Mouse (Mus musculus) hindbrain, embryonic 11.5 days (tissue): ENCODE results near the gene Trex2. TPM values are rescaled to one million over a fixed set of nuclear protein-coding genes. Genes with fewer than 3 reads are reported as not detected.

Experiments
- ATAC-seq: fragments of 200-750 bp; cut with Nextera tagmentation; 2 replicates; pipeline ENCODE4 v1.8.0; 2017; ENCODE audit warnings: mild to moderate bottlenecking, moderate TSS enrichment, moderate library complexity; ENCODE audit not compliant: low FRiP score
- DNase-seq: peaks from one replicate; pipeline ENCODE4 v3.0.0-alpha.2; 2015; ENCODE audit warnings: low spot score
- H3K27ac ChIP-seq: fragments of 300-500 bp; sonication (generic); 2 replicates; pipeline ENCODE4 v1.5.1; 2014; ENCODE audit warnings: mild to moderate bottlenecking, low read depth, low read length
- H3K27me3 ChIP-seq: fragments of 300-500 bp; sonication (generic); 2 replicates; pipeline ENCODE4 v1.6.1; 2014; ENCODE audit warnings: mild to moderate bottlenecking, low read length, moderate library complexity, mixed read lengths; ENCODE audit not compliant: control insufficient read depth, insufficient read depth
- H3K36me3 ChIP-seq: fragments of 300-500 bp; sonication (generic); 2 replicates; pipeline ENCODE4 v1.6.1; 2014; ENCODE audit warnings: mild to moderate bottlenecking, low read length, moderate library complexity, mixed read lengths; ENCODE audit not compliant: control insufficient read depth, insufficient read depth
- H3K4me1 ChIP-seq: fragments of 300-500 bp; sonication (generic); replicated peaks from 2 replicates; pipeline ENCODE4 v1.6.1; 2014; ENCODE audit warnings: low read length, mixed read lengths; ENCODE audit not compliant: control insufficient read depth, insufficient read depth
- H3K4me2 ChIP-seq: fragments of 300-500 bp; sonication (generic); replicated peaks from 2 replicates; pipeline ENCODE4 v1.6.1; 2014; ENCODE audit warnings: mild to moderate bottlenecking, low read depth, low read length
- H3K4me3 ChIP-seq: fragments of 300-500 bp; sonication (generic); 2 replicates; pipeline ENCODE4 v1.5.1; 2014; ENCODE audit warnings: low read depth, low read length
- H3K9ac ChIP-seq: fragments of 300-500 bp; sonication (generic); 2 replicates; pipeline ENCODE4 v1.6.1; 2014; ENCODE audit warnings: low read depth, low read length
- H3K9me3 ChIP-seq: fragments of 300-500 bp; sonication (generic); 2 replicates; pipeline ENCODE4 v1.6.1; 2016; ENCODE audit warnings: low read length; ENCODE audit not compliant: control insufficient read depth
- WGBS: fragments of 180-500 bp; shearing (Covaris S2); extraction: QIAGEN DNeasy Blood & Tissue Kit; methylation state at CpG from one replicate; pipeline ENCODE4 v1.1.7; 2014; 5-methylcytosine and 5-hydroxymethylcytosine counted together
- polyA plus RNA-seq: library from polyadenylated mRNA; unstranded; fragments of >200 nt; fragmentation: Nextera tagmentation; extraction: Ambion mirVana; gene quantifications from 2 replicates; pipeline ENCODE4 v1.2.1, GENCODE M21; 2014

The Trex2 gene
- polyA plus RNA-seq, 1 experiment from 2014 or later, result not detected

GRCm38 (mm10) chrX:73458877-73459392, 23.8 kb upstream of the Trex2 start, which contains the start of gene Haus7:
Gene Haus7, minus strand, starts transcription at chrX:73459044.
- no peaks in the 10 kb centered on the region for H3K27me3 ChIP-seq
- peak; percentile 100 for ATAC-seq
- peak within 1 kb of the TSS; percentile 39 for H3K4me2 ChIP-seq
- peak within 1 kb of the TSS; percentile 56 for H3K9ac ChIP-seq
- no peaks in the 10 kb centered on the region for H3K9me3 ChIP-seq
- no peaks in the 10 kb centered on the region for H3K36me3 ChIP-seq
- no peaks in the 10 kb centered on the region for H3K4me1 ChIP-seq
- 13% methylated on average over 26 of the region's 26 CpGs for WGBS
- H3K27ac ChIP-seq, result no peak within 1 kb of the TSS
- peak within 1 kb of the TSS; percentile 48 for H3K4me3 ChIP-seq
- peak; percentile 84 for DNase-seq

DNA sequence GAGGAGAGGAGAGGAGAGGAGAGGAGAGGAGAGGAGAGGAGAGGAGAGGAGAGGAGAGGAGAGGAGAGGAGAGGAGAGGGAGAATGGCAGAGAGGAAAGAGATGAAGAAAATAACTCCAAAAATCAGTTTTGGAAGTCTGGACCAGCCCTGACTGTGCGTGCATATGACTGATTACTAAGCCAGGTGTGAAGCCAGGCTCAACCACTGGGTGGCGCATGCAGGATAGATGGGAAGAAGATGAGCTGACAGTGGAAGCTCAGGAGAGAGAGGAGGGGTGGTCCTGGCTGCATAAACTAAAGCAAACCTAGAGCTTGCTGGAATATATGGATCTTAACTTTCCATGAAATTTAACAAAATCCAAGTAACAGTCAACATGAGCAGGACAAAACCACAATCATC, 16.8 kb upstream of the Trex2 start:
- no peak for ATAC-seq

GRCm38 (mm10) chrX:73441428-73441827, 6.3 kb upstream of the Trex2 start:
- H3K4me2 ChIP-seq, result no peak overlapping the region
- H3K4me1 ChIP-seq, result no peaks in the 10 kb centered on the region
- ATAC-seq (no peak), DNase-seq (no peak)
- H3K27ac ChIP-seq, result no peak overlapping the region
- WGBS, result 60% methylated on average over 2 of the region's 2 CpGs
- no peaks in the 10 kb centered on the region for H3K9me3 ChIP-seq
- no peaks in the 10 kb centered on the region for H3K27me3 ChIP-seq
- no peak overlapping the region for H3K4me3 ChIP-seq
- H3K36me3 ChIP-seq, result no peaks in the 10 kb centered on the region
- no peak overlapping the region for H3K9ac ChIP-seq

More for the DNA sequence above, 16.8 kb upstream of the Trex2 start:
- no peak overlapping the region for H3K27ac ChIP-seq
- H3K4me2 ChIP-seq, result no peak overlapping the region
- H3K36me3 ChIP-seq, result no peaks in the 10 kb centered on the region
- H3K27me3 ChIP-seq, result no peaks in the 10 kb centered on the region
- 25% methylated on average over 2 of the region's 2 CpGs for WGBS
- H3K4me1 ChIP-seq, result no peaks in the 10 kb centered on the region
- H3K4me3 ChIP-seq, result no peak overlapping the region
- DNase-seq, result peak; percentile 73
- H3K9ac ChIP-seq, result no peak overlapping the region
- no peaks in the 10 kb centered on the region for H3K9me3 ChIP-seq

DNA sequence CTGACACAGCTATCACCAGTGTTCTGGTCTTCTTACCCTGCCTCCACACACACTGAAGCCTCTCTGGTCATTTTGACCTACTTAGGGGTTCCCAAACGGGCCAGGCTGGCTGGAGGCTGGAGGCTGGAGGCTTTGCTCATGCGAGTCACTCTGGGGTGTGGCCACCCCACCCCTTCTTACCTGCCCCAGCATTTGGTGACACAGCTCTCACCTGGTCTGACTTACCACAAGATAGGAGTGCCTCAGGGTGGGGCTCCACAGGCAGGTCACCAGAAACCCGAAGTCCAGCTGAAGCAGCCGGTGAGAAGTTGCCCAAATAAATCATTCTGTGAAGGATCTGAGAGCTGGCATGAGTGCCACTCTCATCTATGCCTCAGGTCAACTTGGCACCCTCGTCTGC, 2.3 kb downstream of the Trex2 start:
- ATAC-seq (no peak), DNase-seq (no peak)
- Histone ChIP-seq H3K4me3 (no peak overlapping the region), H3K4me1 (no peaks in the 10 kb centered on the region), H3K27ac (no peak overlapping the region), H3K4me2 (no peak overlapping the region), H3K9me3 (no peaks in the 10 kb centered on the region), H3K27me3 (no peaks in the 10 kb centered on the region), H3K9ac (no peak overlapping the region), H3K36me3 (no peaks in the 10 kb centered on the region)
- WGBS, result 86% methylated on average over 5 of the region's 5 CpGs

DNA sequence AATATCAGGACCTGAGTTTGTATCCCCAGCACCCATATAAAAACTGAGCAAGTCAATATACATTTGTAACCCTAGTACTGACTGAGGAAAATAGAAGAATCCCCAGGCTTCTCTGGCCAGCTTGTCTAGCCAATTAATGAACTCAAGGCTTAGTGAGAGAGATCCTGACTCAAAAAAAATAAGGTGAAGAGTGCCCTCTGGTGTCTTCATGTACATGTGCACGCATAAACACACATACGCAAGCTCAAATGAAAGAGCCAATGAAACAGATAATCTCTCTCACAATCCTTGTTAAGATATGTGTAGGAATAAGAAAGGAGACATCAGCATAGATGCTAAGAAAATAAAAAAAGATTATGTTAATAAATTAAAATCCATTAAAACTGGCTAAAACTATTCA, 5.1 kb downstream of the Trex2 start:
- no peaks in the 10 kb centered on the region for H3K27me3 ChIP-seq
- DNase-seq (no peak), ATAC-seq (no peak)

DNA sequence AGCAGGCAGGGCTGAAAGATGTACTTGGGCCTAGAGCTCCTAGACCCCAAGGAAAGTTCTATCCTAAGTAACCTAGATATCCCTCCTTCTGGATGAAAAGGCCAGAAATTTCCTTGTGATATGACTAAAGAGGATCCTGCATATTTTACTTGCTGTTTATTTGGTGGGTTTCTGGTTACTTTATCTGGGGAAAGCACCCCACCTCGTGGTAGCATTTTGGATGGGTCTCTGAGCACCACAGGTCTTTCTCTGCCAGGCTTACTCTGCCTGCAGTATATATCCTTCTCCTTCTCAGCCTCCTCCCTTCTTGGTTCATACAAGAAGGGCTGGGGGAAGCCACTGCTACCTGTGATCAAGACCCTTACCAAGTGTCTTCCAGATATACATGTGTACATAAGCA, 22.4 kb downstream of the Trex2 start:
- no peak for DNase-seq
- 25% methylated on average over 1 of the region's 1 CpGs for WGBS
- H3K9ac ChIP-seq, result no peak overlapping the region
- ATAC-seq, result no peak
- H3K4me1 ChIP-seq, result no peaks in the 10 kb centered on the region
- no peak overlapping the region for H3K4me2 ChIP-seq
- H3K4me3 ChIP-seq, result no peak overlapping the region
- no peaks in the 10 kb centered on the region for H3K27me3 ChIP-seq
- no peaks in the 10 kb centered on the region for H3K9me3 ChIP-seq
- H3K27ac ChIP-seq, result no peak overlapping the region
- H3K36me3 ChIP-seq, result no peaks in the 10 kb centered on the region

More for the DNA sequence above, 5.1 kb downstream of the Trex2 start:
- no peaks in the 10 kb centered on the region for H3K36me3 ChIP-seq
- no peaks in the 10 kb centered on the region for H3K4me1 ChIP-seq
- no peak overlapping the region for H3K4me3 ChIP-seq
- H3K9me3 ChIP-seq, result no peaks in the 10 kb centered on the region
- no peak overlapping the region for H3K4me2 ChIP-seq
- no peak overlapping the region for H3K27ac ChIP-seq
- 78% methylated on average over 2 of the region's 2 CpGs for WGBS
- no peak overlapping the region for H3K9ac ChIP-seq

- H3K9me3 ChIP-seq, result no peaks in the 10 kb centered on the region
- H3K27ac ChIP-seq, result no peak within 1 kb of the TSS
- no peaks in the 10 kb centered on the region for H3K4me1 ChIP-seq
- no peak within 1 kb of the TSS for H3K9ac ChIP-seq
- no peaks in the 10 kb centered on the region for H3K27me3 ChIP-seq
- no peak within 1 kb of the TSS for H3K4me3 ChIP-seq
- no peak for ATAC-seq
- DNase-seq, result peak; percentile 15
- H3K4me2 ChIP-seq, result peak within 1 kb of the TSS; percentile 26
- H3K36me3 ChIP-seq, result no peaks in the 10 kb centered on the region
- WGBS, result 16% methylated on average over 20 of the region's 20 CpGs
Observed at GRCm38 (mm10) chrX:73410880-73411517, 24.1 kb downstream of the Trex2 start, which contains the start of gene Zfp92. Gene Zfp92, plus strand, starts transcription at chrX:73411096.

- H3K36me3 ChIP-seq, result no peaks in the 10 kb centered on the region
- H3K4me1 ChIP-seq, result no peaks in the 10 kb centered on the region
- 94% methylated on average over 12 of the region's 12 CpGs for WGBS
- H3K27ac ChIP-seq, result no peak overlapping the region
- ATAC-seq (no peak), DNase-seq (no peak)
- no peak overlapping the region for H3K4me3 ChIP-seq
- H3K27me3 ChIP-seq, result no peaks in the 10 kb centered on the region
- no peaks in the 10 kb centered on the region for H3K9me3 ChIP-seq
- H3K9ac ChIP-seq, result no peak overlapping the region
- no peak overlapping the region for H3K4me2 ChIP-seq
Observed at GRCm38 (mm10) chrX:73401616-73402015, 33.5 kb downstream of the Trex2 start.

- H3K4me3 ChIP-seq, result no peak overlapping the region
- no peak for DNase-seq
- no peaks in the 10 kb centered on the region for H3K9me3 ChIP-seq
- no peaks in the 10 kb centered on the region for H3K27me3 ChIP-seq
- no peaks in the 10 kb centered on the region for H3K4me1 ChIP-seq
- H3K36me3 ChIP-seq, result no peaks in the 10 kb centered on the region
- H3K4me2 ChIP-seq, result no peak overlapping the region
- ATAC-seq, result no peak
- H3K9ac ChIP-seq, result no peak overlapping the region
- 86% methylated on average over 20 of the region's 20 CpGs for WGBS
- H3K27ac ChIP-seq, result no peak overlapping the region
Observed at GRCm38 (mm10) chrX:73400951-73401350, 34.2 kb downstream of the Trex2 start.
